In the genomic region with DNA sequence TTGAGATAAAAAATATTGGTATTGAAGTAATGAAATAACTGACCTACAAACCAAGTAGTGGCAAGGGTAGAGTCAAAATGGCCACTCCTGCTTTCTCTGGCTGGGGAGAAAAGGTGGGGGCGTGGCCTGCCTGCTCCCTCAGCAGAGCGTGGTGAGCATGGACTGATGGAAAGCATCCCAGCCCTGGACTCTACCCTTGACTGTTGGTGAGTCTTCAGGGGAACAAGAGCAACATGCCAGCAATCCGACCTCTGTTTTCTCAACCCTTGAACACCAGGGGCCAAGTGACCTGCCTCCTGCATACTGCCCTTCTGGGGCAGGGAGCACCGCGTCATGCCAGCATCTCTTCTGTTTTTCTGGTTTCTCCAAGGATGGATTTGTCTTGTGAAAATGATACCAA, we compare ENCODE assay signal across 20 mouse cellular contexts.
"Had no signal": no experiment of that assay in that cellular context is flagged by ENCODE, and none has a peak within 500 bp of the region (broad histone marks: within the 10 kb centered on the region; RNA-seq: fewer than 3 reads in every experiment).

No protein-coding gene starts in this region.

- H3K27ac ChIP-seq: layer of hippocampus, adult 2 months; limb, embryonic 10.5 days; limb, embryonic 13.5 days; liver, embryonic 12.5 days; liver, embryonic 15.5 days; lung, embryonic 15.5 days; midbrain, embryonic 10.5 days; midbrain, embryonic 13.5 days had no signal

- H3K4me2 ChIP-seq: limb, embryonic 13.5 days; liver, embryonic 12.5 days; liver, embryonic 15.5 days; lung, embryonic 15.5 days; midbrain, embryonic 13.5 days had no signal

- H3K4me3 ChIP-seq: layer of hippocampus, adult 2 months; limb, embryonic 10.5 days; limb, embryonic 13.5 days; liver, embryonic 12.5 days; liver, embryonic 15.5 days; lung, embryonic 15.5 days; megakaryocyte, embryonic 14.5 days; midbrain, embryonic 10.5 days; midbrain, embryonic 13.5 days; myocyte had no signal

- ATAC-seq: intestine, postnatal 0 days; liver, embryonic 12.5 days; midbrain, embryonic 13.5 days; midbrain, embryonic 16.5 days had no signal

- DNase-seq: layer of hippocampus, adult 9-11 months; liver; lung, adult 18-20 months; lung, postnatal 10 days; lung, postnatal 36 days; thymus, adult 18-20 months; thymus, postnatal 14 days; thymus, postnatal 4 days had no signal

- H3K9ac ChIP-seq: limb, embryonic 13.5 days; liver, embryonic 12.5 days; liver, embryonic 15.5 days; lung, embryonic 15.5 days; midbrain, embryonic 13.5 days had no signal

- H3K27me3 ChIP-seq: liver, embryonic 15.5 days; lung, embryonic 15.5 days; midbrain, embryonic 13.5 days had no signal

- H3K36me3 ChIP-seq: limb, embryonic 10.5 days; limb, embryonic 13.5 days; liver, embryonic 12.5 days; liver, embryonic 15.5 days; lung, embryonic 15.5 days; midbrain, embryonic 10.5 days; midbrain, embryonic 13.5 days had no signal

- H3K9me3 ChIP-seq: limb, embryonic 10.5 days; limb, embryonic 13.5 days; liver, embryonic 12.5 days; liver, embryonic 15.5 days; lung, embryonic 15.5 days; megakaryocyte, embryonic 14.5 days; midbrain, embryonic 10.5 days; midbrain, embryonic 13.5 days had no signal

- H3K4me1 ChIP-seq: limb, embryonic 13.5 days; liver, embryonic 12.5 days; liver, embryonic 15.5 days; lung, embryonic 15.5 days had no signal
